Mouse (Mus musculus): Measurements from ENCODE around the gene Chodl. TPM values are rescaled to one million over a fixed set of nuclear protein-coding genes. Genes with fewer than 3 reads are reported as not detected.

Chodl gene
- 0.01 and 0.21 TPM in 2 replicates for polyA plus RNA-seq (2012; rRNA removed)

GRCm38 (mm10) chr16:78930382-78931286, at the start of gene Chodl:
Chodl (plus strand) TSS chr16:78930948.

Other genes with a start within 250 kb of the Chodl start
- gene Tmprss15, start 160.1 kb downstream of the Chodl start, polyA plus RNA-seq (2012; rRNA removed) = not detected in 2 replicates

Measured in liver, embryonic 14 days (tissue).